Mouse (Mus musculus) forebrain, embryonic 16.5 days (tissue): Measurements from ENCODE around the gene Rtl9. TPM values are rescaled to one million over a fixed set of nuclear protein-coding genes. Genes with fewer than 3 reads are reported as not detected.

Experiments used
- ATAC-seq: fragments of 200-750 bp; cut with Nextera tagmentation; 2 replicates; pipeline ENCODE4 v1.8.0; 2017; ENCODE audit warnings: mild to moderate bottlenecking, moderate library complexity
- H3K27ac ChIP-seq: fragments of 300-500 bp; sonication (generic); 2 replicates; pipeline ENCODE4 v1.5.1; 2014; ENCODE audit warnings: low read length, control low read depth
- H3K27me3 ChIP-seq: fragments of 300-500 bp; sonication (generic); replicated peaks from 2 replicates; pipeline ENCODE4 v1.6.1; 2014; ENCODE audit warnings: low read length; ENCODE audit not compliant: control insufficient read depth, insufficient read depth
- H3K36me3 ChIP-seq: fragments of 300-500 bp; sonication (generic); 2 replicates; pipeline ENCODE4 v1.6.1; 2014; ENCODE audit not compliant: control insufficient read depth, insufficient read depth
- H3K4me1 ChIP-seq: fragments of 300-500 bp; sonication (generic); replicated peaks from 2 replicates; pipeline ENCODE4 v1.6.1; 2014; ENCODE audit warnings: low read length; ENCODE audit not compliant: control insufficient read depth, insufficient read depth
- H3K4me2 ChIP-seq: fragments of 300-500 bp; sonication (generic); 2 replicates; pipeline ENCODE4 v1.6.1; 2014; ENCODE audit warnings: mild to moderate bottlenecking, low read length, control low read depth
- H3K4me3 ChIP-seq: fragments of 300-500 bp; sonication (generic); replicated peaks from 2 replicates; pipeline ENCODE4 v1.5.1; 2014; ENCODE audit warnings: mild to moderate bottlenecking, low read length, control low read depth
- H3K9ac ChIP-seq: fragments of 300-500 bp; sonication (generic); replicated peaks from 2 replicates; pipeline ENCODE4 v1.6.1; 2014; ENCODE audit warnings: low read depth, low read length, control low read depth
- H3K9me3 ChIP-seq: fragments of 300-500 bp; sonication (generic); 2 replicates; pipeline ENCODE4 v1.6.1; 2016; ENCODE audit warnings: low read length; ENCODE audit not compliant: control insufficient read depth
- WGBS: fragments of 180-500 bp; shearing (Covaris S2); extraction: QIAGEN DNeasy Blood & Tissue Kit; methylation state at CpG from one replicate; pipeline ENCODE4 v1.1.7; 2014; 5-methylcytosine and 5-hydroxymethylcytosine counted together
- polyA plus RNA-seq: library from polyadenylated mRNA; unstranded; fragments of >200 nt; fragmentation: Nextera tagmentation; extraction: Ambion mirVana; gene quantifications from 2 replicates; pipeline ENCODE4 v1.2.1, GENCODE M21; 2015

Gene Rtl9
- polyA plus RNA-seq, 1 experiment from 2014 or later, result 0.60 TPM

GRCm38 (mm10) chrX:143067576-143067975, 31.8 kb upstream of the Rtl9 start:
- Histone ChIP-seq H3K36me3 (no peaks in the 10 kb centered on the region), H3K27ac (no peak overlapping the region), H3K27me3 (no peaks in the 10 kb centered on the region), H3K4me3 (no peak overlapping the region), H3K4me2 (no peak overlapping the region), H3K4me1 (peaks cover 9% of the 10 kb centered on the region), H3K9me3 (no peaks in the 10 kb centered on the region), H3K9ac (no peak overlapping the region)
- WGBS, result 50% methylated on average over 5 of the region's 5 CpGs
- no peak for ATAC-seq

- H3K9me3 ChIP-seq, result no peaks in the 10 kb centered on the region
- H3K27ac ChIP-seq, result no peak overlapping the region
- no peaks in the 10 kb centered on the region for H3K4me1 ChIP-seq
- peak overlapping the region; percentile 47 for H3K4me2 ChIP-seq
- WGBS, result 22% methylated on average over 23 of the region's 23 CpGs
- H3K9ac ChIP-seq, result peak overlapping the region; percentile 7; the same call in 1 of the 2 replicates
- H3K4me3 ChIP-seq, result peak overlapping the region; percentile 25
- ATAC-seq, result peak; percentile 89
- no peaks in the 10 kb centered on the region for H3K36me3 ChIP-seq
- H3K27me3 ChIP-seq, result peaks cover 7% of the 10 kb centered on the region; the same call in 1 of the 2 replicates
Measured at GRCm38 (mm10) chrX:143080458-143081336, 18.7 kb upstream of the Rtl9 start.

GRCm38 (mm10) chrX:143082732-143083131, 16.7 kb upstream of the Rtl9 start:
- H3K36me3 ChIP-seq, result no peaks in the 10 kb centered on the region
- no peak overlapping the region for H3K4me2 ChIP-seq
- no peak overlapping the region for H3K27ac ChIP-seq
- no peak overlapping the region for H3K9ac ChIP-seq
- H3K9me3 ChIP-seq, result no peaks in the 10 kb centered on the region
- H3K4me3 ChIP-seq, result no peak overlapping the region
- no peaks in the 10 kb centered on the region for H3K4me1 ChIP-seq
- H3K27me3 ChIP-seq, result peaks cover 7% of the 10 kb centered on the region; the same call in 1 of the 2 replicates
- no peak for ATAC-seq
- WGBS, result 54% methylated on average over 1 of the region's 1 CpGs

- Histone ChIP-seq H3K4me2 (no peak overlapping the region), H3K36me3 (no peaks in the 10 kb centered on the region), H3K9ac (no peak overlapping the region), H3K27ac (no peak overlapping the region), H3K4me1 (no peaks in the 10 kb centered on the region), H3K4me3 (no peak overlapping the region), H3K27me3 (no peaks in the 10 kb centered on the region; the same call in 1 of the 2 replicates), H3K9me3 (no peaks in the 10 kb centered on the region)
- WGBS, result 57% methylated on average over 7 of the region's 7 CpGs
- no peak for ATAC-seq
Measured at GRCm38 (mm10) chrX:143088225-143088624, 11.2 kb upstream of the Rtl9 start.

GRCm38 (mm10) chrX:143090904-143091588, 8.3 kb upstream of the Rtl9 start:
- ATAC-seq, result no peak
- Histone ChIP-seq H3K4me1 (no peaks in the 10 kb centered on the region), H3K9ac (no peak overlapping the region), H3K4me3 (no peak overlapping the region), H3K36me3 (no peaks in the 10 kb centered on the region), H3K27me3 (no peaks in the 10 kb centered on the region), H3K4me2 (no peak overlapping the region), H3K9me3 (no peaks in the 10 kb centered on the region), H3K27ac (no peak overlapping the region)
- 47% methylated on average over 6 of the region's 6 CpGs for WGBS

GRCm38 (mm10) chrX:143097551-143097950, 1.8 kb upstream of the Rtl9 start:
- H3K27me3 ChIP-seq, result no peaks in the 10 kb centered on the region
- H3K4me1 ChIP-seq, result no peaks in the 10 kb centered on the region
- no peak overlapping the region for H3K9ac ChIP-seq
- ATAC-seq, result no peak
- H3K36me3 ChIP-seq, result no peaks in the 10 kb centered on the region
- no peaks in the 10 kb centered on the region for H3K9me3 ChIP-seq
- no peak overlapping the region for H3K4me2 ChIP-seq
- no peak overlapping the region for H3K4me3 ChIP-seq
- 79% methylated on average over 6 of the region's 6 CpGs for WGBS
- H3K27ac ChIP-seq, result no peak overlapping the region

GRCm38 (mm10) chrX:143103146-143103545, 3.8 kb downstream of the Rtl9 start:
- no peaks in the 10 kb centered on the region for H3K9me3 ChIP-seq
- no peaks in the 10 kb centered on the region for H3K4me1 ChIP-seq
- H3K9ac ChIP-seq, result no peak overlapping the region
- WGBS, result 96% methylated on average over 5 of the region's 5 CpGs
- no peak for ATAC-seq
- H3K27ac ChIP-seq, result no peak overlapping the region
- H3K4me3 ChIP-seq, result no peak overlapping the region
- no peaks in the 10 kb centered on the region for H3K36me3 ChIP-seq
- H3K27me3 ChIP-seq, result no peaks in the 10 kb centered on the region
- H3K4me2 ChIP-seq, result no peak overlapping the region

GRCm38 (mm10) chrX:143105866-143106265, 6.5 kb downstream of the Rtl9 start:
- Histone ChIP-seq H3K9ac (no peak overlapping the region), H3K27ac (no peak overlapping the region), H3K4me2 (no peak overlapping the region), H3K36me3 (no peaks in the 10 kb centered on the region), H3K4me3 (no peak overlapping the region), H3K27me3 (no peaks in the 10 kb centered on the region), H3K4me1 (no peaks in the 10 kb centered on the region), H3K9me3 (no peaks in the 10 kb centered on the region)
- ATAC-seq, result no peak
- 70% methylated on average over 1 of the region's 1 CpGs for WGBS

GRCm38 (mm10) chrX:143112546-143112945, 13.2 kb downstream of the Rtl9 start:
- Histone ChIP-seq H3K27ac (no peak overlapping the region), H3K4me2 (no peak overlapping the region), H3K4me1 (no peaks in the 10 kb centered on the region), H3K9me3 (no peaks in the 10 kb centered on the region), H3K36me3 (no peaks in the 10 kb centered on the region), H3K4me3 (no peak overlapping the region), H3K9ac (no peak overlapping the region), H3K27me3 (no peaks in the 10 kb centered on the region)
- ATAC-seq, result no peak
